Mouse (Mus musculus) megakaryocyte, embryonic 14.5 days (primary cell): ENCODE results near the gene Aldh1a3. TPM values are rescaled to one million over a fixed set of nuclear protein-coding genes. Genes with fewer than 3 reads are reported as not detected.

Experiments
- H3K27me3 ChIP-seq: replicated peaks from 2 replicates; pipeline ENCODE3; 2012; ENCODE audit warnings: inconsistent platforms
- H3K36me3 ChIP-seq: replicated peaks from 2 replicates; pipeline ENCODE3; 2012; ENCODE audit warnings: low read length, inconsistent platforms, mixed read lengths
- H3K4me1 ChIP-seq: 2 replicates; pipeline ENCODE4 v1.6.1; 2012; ENCODE audit warnings: inconsistent platforms
- H3K4me3 ChIP-seq: replicated peaks from 2 replicates; pipeline ENCODE3; 2012; ENCODE audit warnings: moderate library complexity, mild to moderate bottlenecking, inconsistent platforms
- H3K9me3 ChIP-seq: 2 replicates; pipeline ENCODE4 v1.6.1; 2012; ENCODE audit warnings: inconsistent platforms
- FLI1 ChIP-seq: IDR thresholded peaks from 2 replicates; pipeline ENCODE4 v1.6.1; 2012; ENCODE audit warnings: low read length, inconsistent platforms, mixed read lengths
- GATA1 ChIP-seq: IDR thresholded peaks from 3 replicates; pipeline ENCODE4 v1.6.1; 2012; ENCODE audit warnings: mixed read lengths, low read length, inconsistent platforms, borderline replicate concordance
- polyA plus RNA-seq: library from polyadenylated mRNA; stranded (reverse); fragments of >175 nt; gene quantifications from 2 replicates; pipeline ENCODE4 v1.2.3, GENCODE M21; 2012; ENCODE audit warnings: low replicate concordance; ENCODE audit not compliant: insufficient read depth

Gene Aldh1a3
- polyA plus RNA-seq, 1 experiment: not detected

GRCm38 (mm10) chr7:66448304-66448703 is 21.0 kb upstream of the Aldh1a3 start:
- no peaks in the 10 kb centered on the region for H3K36me3 ChIP-seq
- no peaks in the 10 kb centered on the region for H3K9me3 ChIP-seq
- H3K27me3 ChIP-seq: peaks cover 15% of the 10 kb centered on the region
- H3K4me3 ChIP-seq: no peak overlapping the region
- peaks cover 53% of the 10 kb centered on the region for H3K4me1 ChIP-seq
- no peak for TF ChIP-seq GATA1
- TF ChIP-seq FLI1: no peak

GRCm38 (mm10) chr7:66446860-66447259 is 19.5 kb upstream of the Aldh1a3 start:
- Histone ChIP-seq H3K36me3 (no peaks in the 10 kb centered on the region), H3K27me3 (peaks cover 18% of the 10 kb centered on the region), H3K4me1 (peaks cover 53% of the 10 kb centered on the region), H3K4me3 (no peak overlapping the region), H3K9me3 (no peaks in the 10 kb centered on the region)
- no peak for TF ChIP-seq FLI1
- TF ChIP-seq GATA1: no peak

DNA sequence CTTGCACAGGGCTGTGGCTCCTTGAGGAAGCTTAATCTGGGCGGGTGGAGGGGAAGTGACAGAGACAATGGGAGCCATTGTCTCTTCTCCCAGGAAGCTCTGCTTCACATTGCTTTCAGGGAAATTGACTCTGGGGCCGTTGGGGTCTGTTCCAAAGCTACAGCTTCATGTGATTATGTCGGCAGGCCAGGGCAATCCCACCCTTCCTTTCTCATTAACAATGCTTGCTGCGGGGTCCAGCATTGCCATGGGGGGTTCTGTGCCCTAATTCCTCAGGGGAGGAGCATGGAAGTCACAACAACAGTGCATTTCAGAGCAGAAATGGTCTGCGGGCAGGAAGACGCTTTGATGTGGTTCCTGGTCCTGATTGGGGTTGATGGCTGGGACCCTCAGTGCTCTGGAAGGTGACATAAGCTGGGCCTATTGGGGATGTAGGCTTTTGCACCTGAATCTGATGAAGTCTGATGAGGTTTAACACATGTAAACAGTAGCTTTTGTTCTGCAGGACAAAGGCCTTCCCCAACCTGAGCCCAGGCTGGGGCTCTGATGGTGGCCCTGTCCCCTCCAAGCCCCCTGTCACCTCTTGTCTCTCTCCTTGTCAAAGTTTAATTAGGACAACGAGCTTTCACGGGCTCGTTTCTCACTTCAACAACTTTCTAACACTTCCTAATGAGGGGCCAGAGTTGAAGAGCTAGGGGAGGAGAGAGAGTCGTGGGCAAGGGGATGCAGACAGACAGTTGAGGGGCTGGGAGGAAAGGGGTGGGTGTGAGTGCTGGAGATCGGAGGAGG is 18.0 kb upstream of the Aldh1a3 start:
- no peak for TF ChIP-seq FLI1
- TF ChIP-seq GATA1: no peak
- Histone ChIP-seq H3K4me1 (peaks cover 47% of the 10 kb centered on the region), H3K9me3 (no peaks in the 10 kb centered on the region), H3K36me3 (no peaks in the 10 kb centered on the region), H3K4me3 (peak overlapping the region; percentile 2), H3K27me3 (peaks cover 28% of the 10 kb centered on the region)

DNA sequence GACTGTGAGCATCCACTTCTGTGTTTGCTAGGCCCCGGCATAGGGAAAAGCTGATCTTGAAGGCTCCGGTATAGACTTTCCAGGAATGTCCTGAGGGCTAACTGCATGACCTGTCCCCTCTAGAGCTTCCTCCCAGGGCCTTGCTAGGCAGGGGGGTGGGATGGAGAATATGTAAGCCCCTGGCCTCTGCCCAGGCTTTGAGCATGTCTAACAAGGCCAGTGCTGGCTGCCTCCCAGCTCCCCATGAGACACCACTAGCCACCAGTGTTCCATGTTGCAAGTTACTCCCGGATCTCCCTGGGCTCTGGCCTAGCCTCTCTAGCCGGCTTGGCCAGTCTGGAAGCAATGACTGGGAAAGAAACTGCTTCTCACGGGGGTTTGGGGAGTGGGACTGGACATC is 17.4 kb upstream of the Aldh1a3 start:
- H3K9me3 ChIP-seq: no peaks in the 10 kb centered on the region
- H3K4me1 ChIP-seq: peaks cover 41% of the 10 kb centered on the region
- peaks cover 28% of the 10 kb centered on the region for H3K27me3 ChIP-seq
- no peaks in the 10 kb centered on the region for H3K36me3 ChIP-seq
- H3K4me3 ChIP-seq: no peak overlapping the region
- TF ChIP-seq GATA1 (no peak), FLI1 (no peak)

- Histone ChIP-seq H3K4me3 (no peak overlapping the region), H3K36me3 (no peaks in the 10 kb centered on the region), H3K27me3 (peaks cover 36% of the 10 kb centered on the region), H3K9me3 (no peaks in the 10 kb centered on the region), H3K4me1 (peaks cover 42% of the 10 kb centered on the region)
- TF ChIP-seq GATA1 (no peak), FLI1 (no peak)
Measured at GRCm38 (mm10) chr7:66442501-66443369, 15.4 kb upstream of the Aldh1a3 start.

DNA sequence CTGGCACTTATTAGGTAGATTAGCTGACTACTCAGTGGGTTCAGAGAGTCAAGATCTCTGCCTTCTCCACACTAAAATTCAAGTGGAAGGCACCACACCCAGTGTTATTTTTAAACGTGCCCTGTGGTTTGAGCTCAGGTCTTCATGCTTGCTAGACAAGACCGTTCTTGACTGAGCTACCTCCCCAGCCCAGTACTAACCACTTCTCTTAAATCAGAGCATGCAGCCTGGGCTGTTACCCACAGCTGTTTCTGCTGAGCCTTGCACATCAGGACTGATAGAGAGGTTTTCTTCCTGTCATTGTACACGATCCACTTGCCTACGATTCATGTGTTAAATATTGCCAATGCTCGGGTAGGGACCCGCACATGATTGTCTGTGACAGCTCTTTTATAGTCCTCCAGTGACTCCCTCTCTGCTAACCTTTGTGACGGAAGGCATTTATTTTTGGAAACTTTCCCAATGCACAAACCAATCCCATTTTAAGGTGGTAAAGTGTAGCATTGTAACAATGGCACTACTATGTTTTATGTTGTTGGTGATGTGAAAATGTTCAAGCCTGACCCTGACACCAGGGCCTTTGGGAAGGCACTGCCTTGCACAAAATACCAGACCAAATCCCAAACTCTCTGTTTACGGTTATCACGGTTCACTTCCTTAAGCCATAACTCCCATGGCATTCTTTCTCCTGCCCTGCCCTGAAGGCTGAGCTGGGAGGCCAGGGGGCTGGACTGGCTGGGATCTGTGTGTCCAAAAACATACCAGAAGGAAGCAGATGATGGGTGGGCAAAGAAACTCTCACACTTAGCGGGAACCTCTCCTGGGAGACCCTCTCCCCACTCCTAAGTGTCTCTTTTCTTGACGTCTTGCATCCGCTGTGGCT is 11.7 kb upstream of the Aldh1a3 start:
- Histone ChIP-seq H3K9me3 (no peaks in the 10 kb centered on the region), H3K4me1 (peaks cover 22% of the 10 kb centered on the region), H3K27me3 (peaks cover 42% of the 10 kb centered on the region), H3K4me3 (no peak overlapping the region), H3K36me3 (no peaks in the 10 kb centered on the region)
- TF ChIP-seq FLI1 (no peak), GATA1 (no peak)

DNA sequence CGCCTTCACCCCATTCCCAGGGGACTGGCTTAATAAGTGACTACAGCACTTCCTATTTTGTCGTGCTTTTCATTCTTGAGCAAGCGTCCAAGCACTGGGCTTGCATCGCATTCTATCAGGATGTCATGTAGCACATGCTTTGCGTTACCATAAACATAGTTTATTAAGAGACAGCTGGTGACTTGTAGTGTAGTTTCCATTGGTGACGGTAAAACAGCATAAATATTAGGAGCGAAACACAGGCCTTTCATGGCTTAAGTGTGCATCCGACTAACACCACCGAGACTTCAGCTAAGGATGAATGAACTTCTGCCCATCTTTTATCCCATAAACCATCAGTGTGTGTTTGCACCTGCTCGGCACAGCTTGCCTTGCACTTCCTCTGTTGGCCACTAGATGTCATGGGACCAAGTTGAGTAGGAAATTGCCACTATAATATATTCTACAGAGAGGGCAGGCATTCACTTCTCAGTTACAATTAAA is 7.2 kb upstream of the Aldh1a3 start:
- Histone ChIP-seq H3K4me3 (no peak overlapping the region), H3K27me3 (peaks cover 22% of the 10 kb centered on the region), H3K4me1 (peaks cover 32% of the 10 kb centered on the region), H3K36me3 (no peaks in the 10 kb centered on the region), H3K9me3 (no peaks in the 10 kb centered on the region)
- TF ChIP-seq FLI1: no peak
- no peak for TF ChIP-seq GATA1

DNA sequence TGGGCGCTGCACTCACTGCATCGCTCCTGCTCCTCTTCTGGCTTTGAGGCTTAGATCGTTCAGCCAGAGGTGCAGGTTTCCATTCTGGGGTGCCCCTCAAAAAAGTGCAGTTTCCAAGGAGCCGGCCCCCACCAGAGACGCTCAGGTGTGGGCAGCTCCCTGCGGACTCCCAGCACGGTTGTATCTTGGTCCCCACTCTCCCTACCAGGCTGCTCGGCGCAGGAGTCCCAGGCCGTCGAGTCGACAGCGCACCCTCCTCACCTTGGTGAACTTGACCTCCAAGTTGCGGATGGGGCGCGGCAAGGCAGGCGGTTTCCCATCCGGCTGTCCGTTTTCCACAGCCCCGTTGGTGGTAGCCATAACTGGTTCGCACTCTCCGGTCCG is 272 bp downstream of the Aldh1a3 start:
- Histone ChIP-seq H3K4me1 (peaks cover 24% of the 10 kb centered on the region), H3K9me3 (peaks cover 2% of the 10 kb centered on the region; the same call in 1 of the 2 replicates), H3K36me3 (no peaks in the 10 kb centered on the region), H3K27me3 (peaks cover 73% of the 10 kb centered on the region), H3K4me3 (peak overlapping the region; percentile 86)
- TF ChIP-seq GATA1 (no peak), FLI1 (no peak)

DNA sequence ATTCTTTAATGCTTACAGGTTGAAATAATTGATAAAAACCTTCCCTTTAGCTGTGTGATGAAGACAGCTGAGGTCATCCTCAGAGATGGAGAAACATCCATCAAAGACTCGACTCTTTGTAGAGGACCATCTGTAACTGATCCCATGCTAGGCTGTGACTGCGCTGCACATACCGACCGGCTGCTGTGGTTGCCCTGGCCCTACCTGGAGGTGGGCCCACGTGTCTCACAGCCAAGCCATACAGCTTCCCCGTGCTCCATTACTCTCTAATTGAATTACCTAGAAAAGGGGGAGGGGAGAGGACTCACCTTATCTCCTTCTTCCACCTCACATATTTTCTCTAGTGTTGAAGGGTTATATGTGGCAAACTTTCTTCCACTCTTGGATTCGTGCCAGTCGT is 5.4 kb downstream of the Aldh1a3 start:
- TF ChIP-seq FLI1 (no peak), GATA1 (no peak)
- H3K4me3 ChIP-seq: no peak overlapping the region
- peaks cover 72% of the 10 kb centered on the region for H3K27me3 ChIP-seq

More for the DNA sequence above, 5.4 kb downstream of the Aldh1a3 start:
- Histone ChIP-seq H3K36me3 (no peaks in the 10 kb centered on the region), H3K4me1 (peaks cover 6% of the 10 kb centered on the region), H3K9me3 (no peaks in the 10 kb centered on the region)
